ENCODE assay signal across 8 mouse cellular contexts in genomic region chrX:53607242-53608121, GRCm38 (mm10). TPM values are rescaled to one million over a fixed set of nuclear protein-coding genes. Genes with fewer than 3 reads are reported as not detected.
A peak's percentile ranks its signal among the peaks of the same experiment; 100 is the strongest.
DNase-seq lines count a peak whose midpoint lies in the region; ATAC-seq and TF ChIP-seq lines count a peak whose summit lies in the region.

Gene Rtl8c (plus strand): TSS chrX:53608032.

- WGBS in hindbrain, postnatal 0 days, result 34% methylated on average over 20 of the region's 20 CpGs

- H3K27ac ChIP-seq in hindbrain, postnatal 0 days, result peak within 1 kb of the TSS; percentile 89

- peak within 1 kb of the TSS; percentile 52 for H3K9ac ChIP-seq in hindbrain, postnatal 0 days (replicated peaks; ENCODE audit: low read length)

- TF ChIP-seq CTCF in hindbrain, postnatal 0 days (IDR thresholded peaks at IDR 0.05; ENCODE audit: low read depth), result peak; percentile 31; the same call in 1 of the 2 replicates

- H3K36me3 ChIP-seq in hindbrain, postnatal 0 days (ENCODE audit: insufficient read depth, low read length), result no peaks in the 10 kb centered on the region

- H3K4me3 ChIP-seq in hindbrain, postnatal 0 days (ENCODE audit: low read length), result peak within 1 kb of the TSS; percentile 42

- H3K4me1 ChIP-seq in hindbrain, postnatal 0 days (ENCODE audit: insufficient read depth, low read length), result no peaks in the 10 kb centered on the region

- ATAC-seq in hindbrain, postnatal 0 days, result peak; percentile 95

- no peaks in the 10 kb centered on the region for H3K27me3 ChIP-seq in hindbrain, postnatal 0 days (ENCODE audit: insufficient read depth, low read length)

- no peaks in the 10 kb centered on the region for H3K9me3 ChIP-seq in hindbrain, postnatal 0 days (ENCODE audit: low read length)

- intact Hi-C loops in gastrocnemius, postnatal 14 days (cut with DNase I; ENCODE audit: low total_unique reads), result no loop called here

- peak; percentile 48 to 54 for DNase-seq in adrenal gland, adult 18-20 months (ENCODE audit: low spot score in 2 of 2)
- DNase-seq in embryo, embryonic 10 days (ENCODE audit: low spot score), result peak; percentile 73
- DNase-seq in gastrocnemius, postnatal 14 days, result peak; percentile 50
- peak; percentile 86 for DNase-seq in hindbrain, postnatal 0 days (ENCODE audit: low spot score)
- peak; percentile 68 to 81 for DNase-seq in left cerebral cortex, adult 18-20 months (ENCODE audit: low spot score in 2 of 2)
- peak; percentile 29 for DNase-seq in lung, postnatal 25 days (ENCODE audit: low spot score)
- peak; percentile 85 for DNase-seq in retina, postnatal 1 day
- DNase-seq in urinary bladder, postnatal 25 days (ENCODE audit: low spot score), result peak; percentile 20

- H3K4me2 ChIP-seq in hindbrain, postnatal 0 days (ENCODE audit: low read depth, low read length), result peak within 1 kb of the TSS; percentile 55

RNA-seq across cellular contexts. Expression of gene Rtl8c, which starts in this region (rescaled TPM):
- 100 to 1,000 TPM; 138 to 158 TPM for total RNA-seq in adrenal gland, adult 18-20 months (2021)
- total RNA-seq in gastrocnemius, postnatal 14 days (2021), result 10 to 100 TPM; 10.5 to 14.2 TPM
- total RNA-seq in hindbrain, postnatal 0 days (2014; rRNA removed), result 32.0 and 58.2 TPM in 2 replicates
- polyA plus RNA-seq in hindbrain, postnatal 0 days (2015; fragmentation: Nextera tagmentation; extraction: Ambion mirVana), result 210 and 219 TPM in 2 replicates
- 100 to 1,000 TPM; 282 to 292 TPM for total RNA-seq in left cerebral cortex, adult 18-20 months (2021)

Comparison
In these comparisons a context has a peak if more than half of its experiments do, and no peak if none do; other contexts are left out.
1. Peak in every context shown above with its lines: DNase-seq, ATAC-seq, H3K4me3 ChIP-seq and H3K27ac ChIP-seq.
2. DNase-seq: peak in every context shown above with its lines; median percentile 86 in hindbrain, postnatal 0 days; 85 in retina, postnatal 1 day; 74 in left cerebral cortex, adult 18-20 months; 73 in embryo, embryonic 10 days; 51 in adrenal gland, adult 18-20 months; 50 in gastrocnemius, postnatal 14 days; 29 in lung, postnatal 25 days; 20 in urinary bladder, postnatal 25 days.